Mouse (Mus musculus) heart, adult 2 months (tissue): Measurements from ENCODE around the gene Cwc15.

Experiments
- CTCF ChIP-seq: fragments of 200-600 bp; IDR thresholded peaks from 2 replicates; pipeline ENCODE4 v1.8.1; 2022; ENCODE audit warnings: antibody characterized with exemption, mild to moderate bottlenecking, moderate library complexity
- EP300 ChIP-seq: fragments of 200-500 bp; IDR thresholded peaks from 2 replicates; pipeline ENCODE4 v1.6.1; 2011; ENCODE audit warnings: low read depth, low read length, control low read depth; ENCODE audit not compliant: insufficient read depth
- POLR2A ChIP-seq: fragments of 200-500 bp; IDR thresholded peaks from 2 replicates; pipeline ENCODE4 v1.6.1; 2011; ENCODE audit warnings: mild to moderate bottlenecking, low read depth, low read length, control low read depth; ENCODE audit not compliant: insufficient read depth

DNA sequence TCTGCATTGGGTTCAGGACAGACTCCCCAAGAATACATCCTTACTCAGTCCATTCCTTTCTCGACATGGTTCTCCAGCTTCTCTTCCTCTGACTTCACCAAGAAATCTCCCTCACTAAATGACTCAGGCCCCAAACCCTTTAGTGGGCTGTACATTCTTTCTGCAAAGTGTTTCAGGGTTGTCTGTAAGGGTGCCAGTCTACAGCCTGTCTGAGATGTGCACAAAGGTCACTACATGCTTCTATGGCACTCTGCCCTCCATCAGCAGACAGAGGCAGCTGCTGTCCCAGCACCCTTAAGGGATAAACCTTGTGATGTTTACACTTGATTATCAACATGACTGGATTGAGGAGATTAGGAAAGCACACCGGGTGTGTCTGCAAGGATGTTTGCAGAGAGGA lies 21.3 kb downstream of the Cwc15 start:
- TF ChIP-seq POLR2A (no peak), CTCF (no peak), EP300 (no peak)
